Mouse (Mus musculus) midbrain, embryonic 11.5 days (tissue): ENCODE measurements around the gene Gen1. TPM values are rescaled to one million over a fixed set of nuclear protein-coding genes. Genes with fewer than 3 reads are reported as not detected.

Experiments used
- ATAC-seq: fragments of 200-750 bp; cut with Nextera tagmentation; 2 replicates; pipeline ENCODE4 v1.8.0; 2017; ENCODE audit warnings: moderate TSS enrichment, moderate library complexity; ENCODE audit not compliant: low FRiP score
- DNase-seq: peaks from one replicate; pipeline ENCODE4 v3.0.0; 2015; ENCODE audit warnings: low spot score; ENCODE audit errors: missing footprints
- H3K27ac ChIP-seq: fragments of 300-500 bp; sonication (generic); 2 replicates; pipeline ENCODE4 v1.5.1; 2014; ENCODE audit warnings: low read depth, low read length
- H3K27me3 ChIP-seq: fragments of 300-500 bp; sonication (generic); 2 replicates; pipeline ENCODE4 v1.6.1; 2014; ENCODE audit warnings: mild to moderate bottlenecking, low read length, moderate library complexity, mixed read lengths; ENCODE audit not compliant: control insufficient read depth, insufficient read depth
- H3K36me3 ChIP-seq: fragments of 300-500 bp; sonication (generic); 2 replicates; pipeline ENCODE4 v1.6.1; 2014; ENCODE audit warnings: mild to moderate bottlenecking, low read length, moderate library complexity, mixed read lengths; ENCODE audit not compliant: control insufficient read depth, insufficient read depth
- H3K4me1 ChIP-seq: fragments of 300-500 bp; sonication (generic); 2 replicates; pipeline ENCODE4 v1.6.1; 2014; ENCODE audit warnings: low read length; ENCODE audit not compliant: control insufficient read depth, insufficient read depth
- H3K4me2 ChIP-seq: fragments of 300-500 bp; sonication (generic); 2 replicates; pipeline ENCODE4 v1.6.1; 2014; ENCODE audit warnings: mild to moderate bottlenecking, moderate library complexity
- H3K4me3 ChIP-seq: fragments of 300-500 bp; sonication (generic); 2 replicates; pipeline ENCODE4 v1.5.1; 2014; ENCODE audit warnings: low read depth, low read length
- H3K9ac ChIP-seq: fragments of 300-500 bp; sonication (generic); 2 replicates; pipeline ENCODE4 v1.6.1; 2014; ENCODE audit warnings: low read length
- H3K9me3 ChIP-seq: fragments of 300-500 bp; sonication (generic); 2 replicates; pipeline ENCODE4 v1.6.1; 2016; ENCODE audit warnings: low read length; ENCODE audit not compliant: control insufficient read depth
- WGBS: fragments of 180-500 bp; shearing (Covaris S2); extraction: QIAGEN DNeasy Blood & Tissue Kit; methylation state at CpG from one replicate; pipeline ENCODE4 v1.1.7; 2014; 5-methylcytosine and 5-hydroxymethylcytosine counted together
- polyA plus RNA-seq: library from polyadenylated mRNA; unstranded; fragments of >200 nt; fragmentation: Nextera tagmentation; extraction: Ambion mirVana; gene quantifications from 2 replicates; pipeline ENCODE4 v1.2.1, GENCODE M21; 2014

Gene Gen1
- polyA plus RNA-seq, 1 experiment from 2014 or later: 20.1 TPM

GRCm38 (mm10) chr12:11235996-11236395 is 29.6 kb downstream of the Gen1 start:
- Histone ChIP-seq H3K9me3 (no peaks in the 10 kb centered on the region), H3K27ac (no peak overlapping the region), H3K4me1 (no peaks in the 10 kb centered on the region), H3K27me3 (no peaks in the 10 kb centered on the region), H3K4me3 (no peak overlapping the region), H3K9ac (no peak overlapping the region), H3K36me3 (no peaks in the 10 kb centered on the region), H3K4me2 (no peak overlapping the region)
- DNase-seq: no peak
- ATAC-seq: no peak
- 80% methylated on average over 2 of the region's 2 CpGs for WGBS

DNA sequence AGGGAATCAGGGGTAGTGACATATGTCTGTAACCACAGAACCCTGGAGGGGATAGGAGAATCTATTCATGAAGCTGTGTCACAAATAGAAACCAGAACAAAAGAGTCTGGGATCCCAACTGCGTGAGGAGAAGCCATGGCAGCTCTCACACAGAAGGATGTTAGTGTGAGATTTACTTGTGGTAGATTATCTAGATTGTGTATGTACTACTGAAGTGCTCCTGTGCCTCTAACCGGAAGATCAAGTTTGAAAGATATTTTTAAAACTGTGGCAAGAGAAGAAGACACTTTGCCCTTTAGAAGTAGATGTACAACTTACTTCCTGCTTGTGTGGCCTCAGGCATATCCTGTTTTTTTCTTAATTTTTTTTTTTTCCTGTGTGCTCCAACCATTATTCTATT is 35.3 kb downstream of the Gen1 start:
- Histone ChIP-seq H3K9ac (no peak overlapping the region), H3K36me3 (no peaks in the 10 kb centered on the region), H3K4me3 (no peak overlapping the region), H3K4me1 (no peaks in the 10 kb centered on the region), H3K9me3 (no peaks in the 10 kb centered on the region), H3K4me2 (no peak overlapping the region), H3K27me3 (no peaks in the 10 kb centered on the region), H3K27ac (no peak overlapping the region)
- ATAC-seq (no peak), DNase-seq (peak; percentile 37)
- 86% methylated on average over 2 of the region's 2 CpGs for whole genome bisulfite sequencing

GRCm38 (mm10) chr12:11226529-11227268 is 38.9 kb downstream of the Gen1 start:
- H3K9me3 ChIP-seq: no peaks in the 10 kb centered on the region
- H3K27ac ChIP-seq: no peak overlapping the region
- no peaks in the 10 kb centered on the region for H3K4me1 ChIP-seq
- WGBS: 88% methylated on average over 5 of the region's 5 CpGs
- H3K4me2 ChIP-seq: no peak overlapping the region
- H3K4me3 ChIP-seq: no peak overlapping the region
- no peak overlapping the region for H3K9ac ChIP-seq
- ATAC-seq (no peak), DNase-seq (no peak)
- H3K27me3 ChIP-seq: no peaks in the 10 kb centered on the region
- no peaks in the 10 kb centered on the region for H3K36me3 ChIP-seq

DNA sequence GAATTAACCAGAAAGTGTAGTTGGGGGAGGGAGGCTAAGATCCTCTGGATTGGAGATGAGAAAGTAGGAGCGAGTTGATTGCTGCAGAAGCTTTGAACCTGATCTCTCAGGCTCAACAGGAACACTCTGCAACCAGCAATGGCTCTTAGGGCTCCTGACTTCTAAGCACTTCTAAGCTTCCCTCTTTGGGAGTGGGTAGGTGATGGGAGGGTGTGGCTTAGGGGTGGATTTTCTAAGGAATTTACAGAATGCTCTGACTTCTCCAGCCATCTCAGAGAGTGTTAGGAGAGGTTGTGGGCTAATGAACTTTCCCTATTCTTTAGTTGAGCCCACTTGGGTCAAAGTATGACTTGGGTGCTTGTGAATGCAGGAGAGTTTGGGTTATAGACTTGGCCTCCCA is 39.5 kb downstream of the Gen1 start:
- ATAC-seq: no peak
- no peaks in the 10 kb centered on the region for H3K9me3 ChIP-seq
- WGBS: 22% methylated on average over 1 of the region's 1 CpGs
- H3K4me2 ChIP-seq: no peak overlapping the region
- no peak for DNase-seq
- H3K4me1 ChIP-seq: no peaks in the 10 kb centered on the region
- no peak overlapping the region for H3K4me3 ChIP-seq
- no peak overlapping the region for H3K27ac ChIP-seq
- H3K27me3 ChIP-seq: no peaks in the 10 kb centered on the region
- no peaks in the 10 kb centered on the region for H3K36me3 ChIP-seq
- H3K9ac ChIP-seq: no peak overlapping the region

DNA sequence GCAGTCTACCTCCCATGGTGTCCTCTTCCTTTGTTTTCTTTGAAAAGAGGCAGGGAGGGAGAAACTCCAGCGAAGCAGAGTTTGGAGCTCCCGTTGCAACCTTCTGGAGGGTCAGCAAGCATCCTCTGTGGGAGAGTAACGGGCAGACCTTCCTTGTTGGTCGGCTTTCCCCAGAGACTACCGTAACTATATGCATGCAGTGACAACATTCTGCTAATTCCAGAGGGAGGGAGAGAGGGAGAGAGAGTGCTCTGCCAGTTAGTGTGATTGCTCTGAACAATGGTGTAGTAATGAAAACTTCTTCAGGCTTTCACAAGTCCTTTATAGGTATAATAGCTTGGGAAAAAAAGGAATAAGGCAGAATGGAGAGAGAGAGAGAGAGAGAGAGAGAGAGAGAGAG is 40.9 kb downstream of the Gen1 start:
- no peaks in the 10 kb centered on the region for H3K36me3 ChIP-seq
- H3K27ac ChIP-seq: no peak overlapping the region
- ATAC-seq (no peak), DNase-seq (no peak)
- no peak overlapping the region for H3K4me3 ChIP-seq
- H3K27me3 ChIP-seq: no peaks in the 10 kb centered on the region
- H3K4me2 ChIP-seq: no peak overlapping the region
- no peak overlapping the region for H3K9ac ChIP-seq
- no peaks in the 10 kb centered on the region for H3K9me3 ChIP-seq
- 7% methylated on average over 5 of the region's 5 CpGs for WGBS
- H3K4me1 ChIP-seq: no peaks in the 10 kb centered on the region

- Histone ChIP-seq H3K27me3 (no peaks in the 10 kb centered on the region), H3K4me3 (no peak overlapping the region), H3K27ac (no peak overlapping the region), H3K9me3 (no peaks in the 10 kb centered on the region), H3K36me3 (no peaks in the 10 kb centered on the region), H3K4me1 (no peaks in the 10 kb centered on the region), H3K9ac (no peak overlapping the region), H3K4me2 (no peak overlapping the region)
- WGBS: 91% methylated on average over 10 of the region's 10 CpGs
- no peak for DNase-seq
- ATAC-seq: no peak
These were observed 42.5 kb downstream of the Gen1 start for GRCm38 (mm10) chr12:11223090-11223489.

GRCm38 (mm10) chr12:11222566-11222965 is 43.0 kb downstream of the Gen1 start:
- ATAC-seq (no peak), DNase-seq (no peak)
- Histone ChIP-seq H3K4me2 (no peak overlapping the region), H3K9me3 (no peaks in the 10 kb centered on the region), H3K4me1 (no peaks in the 10 kb centered on the region), H3K4me3 (no peak overlapping the region), H3K9ac (no peak overlapping the region), H3K27ac (no peak overlapping the region), H3K27me3 (no peaks in the 10 kb centered on the region), H3K36me3 (no peaks in the 10 kb centered on the region)
- 66% methylated on average over 3 of the region's 3 CpGs for WGBS

DNA sequence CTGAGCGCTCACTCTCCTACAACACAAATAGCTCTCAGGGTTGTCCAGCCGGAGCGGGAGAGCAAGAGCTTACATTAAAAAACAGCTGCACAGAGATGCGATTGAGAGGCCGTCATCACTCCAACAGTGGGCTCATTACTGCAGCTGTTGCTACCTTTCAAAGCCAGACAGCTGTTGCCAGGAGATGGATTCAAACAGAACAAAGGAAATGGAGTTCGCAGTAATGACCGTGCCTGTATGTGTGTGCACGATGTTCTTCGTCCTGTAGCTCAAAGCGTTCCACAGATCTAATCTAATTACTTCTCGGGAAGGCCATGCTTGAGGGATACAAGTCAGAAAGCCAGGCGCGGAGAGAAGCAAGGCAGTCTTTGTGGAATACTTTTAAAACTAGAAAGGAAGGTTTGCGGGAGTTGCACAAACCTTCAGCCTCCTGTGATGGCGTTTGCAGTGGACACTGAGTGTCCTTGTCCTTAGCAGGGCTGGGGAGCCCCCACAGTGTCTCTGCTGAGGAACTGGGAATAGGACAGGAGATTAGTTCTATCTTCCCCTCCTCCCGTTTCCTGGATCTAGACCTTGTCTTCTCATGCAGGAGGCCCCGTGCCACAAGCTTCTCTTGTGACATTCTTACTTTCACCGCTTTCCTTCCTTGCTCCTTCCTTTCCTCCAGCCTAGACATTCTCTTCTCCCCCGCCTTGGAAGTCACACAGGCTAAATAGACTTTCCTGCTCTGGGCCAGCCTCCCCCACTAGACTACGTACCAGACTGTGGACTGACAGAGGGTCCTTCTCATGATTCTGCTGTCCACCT is 43.9 kb downstream of the Gen1 start:
- H3K9me3 ChIP-seq: no peaks in the 10 kb centered on the region
- peak overlapping the region; percentile 17; the same call in 1 of the 2 replicates for H3K27ac ChIP-seq
- ATAC-seq (peak; percentile 67), DNase-seq (peak; percentile 90)
- H3K4me3 ChIP-seq: no peak overlapping the region
- 53% methylated on average over 20 of the region's 20 CpGs for WGBS
- no peaks in the 10 kb centered on the region for H3K4me1 ChIP-seq
- H3K36me3 ChIP-seq: no peaks in the 10 kb centered on the region
- H3K27me3 ChIP-seq: no peaks in the 10 kb centered on the region
- H3K9ac ChIP-seq: no peak overlapping the region
- no peak overlapping the region for H3K4me2 ChIP-seq

- Histone ChIP-seq H3K27ac (no peak overlapping the region), H3K4me2 (no peak overlapping the region), H3K9me3 (no peaks in the 10 kb centered on the region), H3K9ac (no peak overlapping the region), H3K4me1 (no peaks in the 10 kb centered on the region), H3K4me3 (no peak overlapping the region), H3K27me3 (no peaks in the 10 kb centered on the region), H3K36me3 (no peaks in the 10 kb centered on the region)
- 86% methylated on average over 7 of the region's 7 CpGs for WGBS
- ATAC-seq (no peak), DNase-seq (no peak)
These were observed 47.8 kb downstream of the Gen1 start for GRCm38 (mm10) chr12:11217726-11218250.
